Mouse (Mus musculus) heart, adult 11 months (tissue): ENCODE data around the gene Selenoo.
A peak's percentile ranks its signal among the peaks of the same experiment; 100 is the strongest.

ENCODE experiments used
- DNase-seq: peaks from one replicate; pipeline ENCODE4 v3.0.0; 2022

Selenoo gene

GRCm38 (mm10) chr15:89076156-89076731, 12.6 kb upstream of the Selenoo start:
- DNase-seq, result peak; percentile 96

GRCm38 (mm10) chr15:89078208-89078836, 10.6 kb upstream of the Selenoo start:
- DNase-seq, result peak; percentile 97

- DNase-seq, result no peak
Measured at GRCm38 (mm10) chr15:89083906-89084305, 5.0 kb upstream of the Selenoo start.

- DNase-seq, result no peak
Measured at GRCm38 (mm10) chr15:89084826-89085225, 4.1 kb upstream of the Selenoo start.

- DNase-seq, result no peak
Measured at GRCm38 (mm10) chr15:89089248-89090051, 566 bp downstream of the Selenoo start.

GRCm38 (mm10) chr15:89090662-89091061, 1.8 kb downstream of the Selenoo start:
- DNase-seq, result no peak

GRCm38 (mm10) chr15:89092181-89092580, 3.3 kb downstream of the Selenoo start:
- DNase-seq, result no peak

- no peak for DNase-seq
Measured at GRCm38 (mm10) chr15:89097450-89097849, 8.6 kb downstream of the Selenoo start.

- DNase-seq, result no peak
Measured at GRCm38 (mm10) chr15:89098616-89099015, 9.7 kb downstream of the Selenoo start.

- DNase-seq, result no peak
Measured at GRCm38 (mm10) chr15:89100823-89101222, 11.9 kb downstream of the Selenoo start.

- DNase-seq, result no peak
Measured at GRCm38 (mm10) chr15:89102646-89103045, 13.8 kb downstream of the Selenoo start.

- no peak for DNase-seq
Measured at GRCm38 (mm10) chr15:89103921-89104320, 15.0 kb downstream of the Selenoo start.

- no peak for DNase-seq
Measured at GRCm38 (mm10) chr15:89104425-89104824, 15.5 kb downstream of the Selenoo start.

GRCm38 (mm10) chr15:89106073-89106472, 17.2 kb downstream of the Selenoo start:
- no peak for DNase-seq

- no peak for DNase-seq
Measured at GRCm38 (mm10) chr15:89106976-89107375, 18.1 kb downstream of the Selenoo start.

GRCm38 (mm10) chr15:89110147-89110546, 21.3 kb downstream of the Selenoo start:
- peak; percentile 93 for DNase-seq

GRCm38 (mm10) chr15:89118007-89118406, 29.1 kb downstream of the Selenoo start:
- DNase-seq, result no peak

GRCm38 (mm10) chr15:89122649-89123366, 33.9 kb downstream of the Selenoo start, which contains the start of gene Tubgcp6:
Gene Tubgcp6, minus strand, starts transcription at chr15:89123112.
- peak; percentile 99 for DNase-seq

GRCm38 (mm10) chr15:89123595-89123994, 34.7 kb downstream of the Selenoo start:
- peak; percentile 92 for DNase-seq

- peak; percentile 90 for DNase-seq
Measured at GRCm38 (mm10) chr15:89124312-89124711, 35.4 kb downstream of the Selenoo start.

GRCm38 (mm10) chr15:89125351-89125750, 36.5 kb downstream of the Selenoo start:
- DNase-seq, result peak; percentile 86

GRCm38 (mm10) chr15:89126622-89127021, 37.7 kb downstream of the Selenoo start:
- peak; percentile 92 for DNase-seq

- peak; percentile 94 for DNase-seq
Measured at GRCm38 (mm10) chr15:89127364-89127940, 38.6 kb downstream of the Selenoo start.
